Mouse (Mus musculus) splenic B cell, adult 2 months (primary cell): Measurements from ENCODE around the gene Gm6710.
"Not testable (repeated sequence)": the region's sequence is repeated elsewhere in the genome, so short reads cannot be mapped to it uniquely, and the experiment has no call there.

Source experiments
- DNase-seq: peaks from one replicate; pipeline ENCODE4 v3.0.0-alpha.2; 2011; ENCODE audit warnings: low read depth, low spot score
- H3K27me3 ChIP-seq: 2 replicates; pipeline ENCODE4 v1.6.1; 2012; ENCODE audit warnings: mild to moderate bottlenecking, low read length, moderate library complexity, mixed read lengths; ENCODE audit not compliant: control insufficient read depth, poor library complexity, insufficient read depth, severe bottlenecking
- H3K36me3 ChIP-seq: 2 replicates; pipeline ENCODE4 v1.6.1; 2012; ENCODE audit warnings: mild to moderate bottlenecking, low read length, moderate library complexity, mixed read lengths; ENCODE audit not compliant: control insufficient read depth, poor library complexity, insufficient read depth, severe bottlenecking

The Gm6710 gene

GRCm38 (mm10) chr2:175869024-175869423 is at the start of gene Gm6710:
TSS of gene Gm6710 (plus strand) at chr2:175869219.
- H3K27me3 ChIP-seq, DNase-seq, H3K36me3 ChIP-seq: not testable (repeated sequence)
